In genomic region chr1:132014800-132015199, GRCm38 (mm10) we compare ENCODE assay signal across 17 mouse cellular contexts. TPM values are rescaled to one million over a fixed set of nuclear protein-coding genes. Genes with fewer than 3 reads are reported as not detected.
A peak's percentile ranks its signal among the peaks of the same experiment; 100 is the strongest.
DNase-seq lines count a peak whose midpoint lies in the region; ATAC-seq and TF ChIP-seq lines count a peak whose summit lies in the region.
"Had no signal": no experiment of that assay in that cellular context is flagged by ENCODE, and none has a peak within 500 bp of the region (broad histone marks: within the 10 kb centered on the region; RNA-seq: fewer than 3 reads in every experiment).

No protein-coding gene starts in this region.

- TF ChIP-seq EP300 in heart, adult 2 months (IDR thresholded peaks at IDR 0.05; ENCODE audit: insufficient read depth, low read depth, low read length): no peak
- no peak for TF ChIP-seq EP300 in lung, postnatal 0 days (IDR thresholded peaks at IDR 0.05)

- H3K4me2 ChIP-seq in heart, embryonic 11.5 days: no peak overlapping the region
- no peak overlapping the region for H3K4me2 ChIP-seq in lung, postnatal 0 days (replicated peaks; ENCODE audit: low read depth, low read length)
- H3K4me2 ChIP-seq: heart, embryonic 13.5 days; neural tube, embryonic 13.5 days had no signal

- WGBS in heart, adult 2 months: 97% methylated on average over 1 of the region's 1 CpGs
- 88% methylated on average over 1 of the region's 1 CpGs for WGBS in heart, embryonic 11.5 days (ENCODE audit: insufficient replicate concordance)
- 83% methylated on average over 1 of the region's 1 CpGs for WGBS in lung, postnatal 0 days
- 97% methylated on average over 1 of the region's 1 CpGs for WGBS in lung, adult 2 months
- 100% methylated on average over 1 of the region's 1 CpGs for WGBS in small intestine, adult 2 months

- H3K4me1 ChIP-seq in heart, adult 2 months (ENCODE audit: control insufficient read depth, insufficient read depth, low read length): peaks cover 13% of the 10 kb centered on the region
- peaks cover 1% of the 10 kb centered on the region; the same call in 1 of the 2 replicates for H3K4me1 ChIP-seq in heart, embryonic 11.5 days (ENCODE audit: control insufficient read depth, insufficient read depth, low read length)
- H3K4me1 ChIP-seq in lung, postnatal 0 days (ENCODE audit: insufficient read depth, low read depth, low read length): peaks cover 7% of the 10 kb centered on the region; the same call in 1 of the 2 replicates
- H3K4me1 ChIP-seq in lung, adult 2 months (ENCODE audit: control insufficient read depth, insufficient read depth, low read length): peaks cover 14% of the 10 kb centered on the region
- H3K4me1 ChIP-seq in small intestine, adult 2 months (ENCODE audit: control insufficient read depth, insufficient read depth, insufficient read length, low read length): peaks cover 14% of the 10 kb centered on the region

- H3K79me2 ChIP-seq in heart, adult 2 months (replicated peaks; ENCODE audit: control insufficient read depth, insufficient read depth, low read length): peaks cover 13% of the 10 kb centered on the region

- peaks cover 34% of the 10 kb centered on the region for H3K36me3 ChIP-seq in heart, adult 2 months (ENCODE audit: control insufficient read depth, insufficient read depth, low read length)
- H3K36me3 ChIP-seq in heart, embryonic 11.5 days (ENCODE audit: control insufficient read depth, insufficient read depth, low read length): peaks cover 20% of the 10 kb centered on the region
- H3K36me3 ChIP-seq in lung, postnatal 0 days (ENCODE audit: insufficient read depth, low read length): peaks cover 18% of the 10 kb centered on the region; the same call in 1 of the 2 replicates
- H3K36me3 ChIP-seq in small intestine, adult 2 months (ENCODE audit: control insufficient read depth, insufficient read depth, low read length): peaks cover 44% of the 10 kb centered on the region

- H3K27ac ChIP-seq in heart, adult 2 months: no peak overlapping the region
- no peak overlapping the region for H3K27ac ChIP-seq in heart, embryonic 11.5 days (ENCODE audit: low read depth, low read length)
- no peak overlapping the region for H3K27ac ChIP-seq in lung, postnatal 0 days (ENCODE audit: low read length)
- H3K27ac ChIP-seq in small intestine, adult 2 months (ENCODE audit: insufficient read depth, low read depth, low read length): no peak overlapping the region
- H3K27ac ChIP-seq: embryonic facial prominence, embryonic 10.5 days; heart, embryonic 13.5 days; hindbrain, embryonic 10.5 days; neural tube, embryonic 13.5 days had no signal

- TF ChIP-seq CTCF in heart, adult 2 months (IDR thresholded peaks at IDR 0.05): peak; percentile 52
- TF ChIP-seq CTCF in lung, postnatal 0 days (IDR thresholded peaks at IDR 0.05): peak; percentile 44
- TF ChIP-seq CTCF in lung, adult 2 months (IDR thresholded peaks at IDR 0.05; ENCODE audit: insufficient read depth, low read length): no peak
- TF ChIP-seq CTCF in small intestine, adult 2 months (IDR thresholded peaks at IDR 0.05; ENCODE audit: extremely low read depth, insufficient read length, insufficient replicate concordance, low read depth, low read length): peak; percentile 24; the same call in 1 of the 2 replicates

- H3K27me3 ChIP-seq in heart, adult 2 months (ENCODE audit: control insufficient read depth, insufficient read depth, low read length): no peaks in the 10 kb centered on the region
- no peaks in the 10 kb centered on the region for H3K27me3 ChIP-seq in heart, embryonic 11.5 days (ENCODE audit: control insufficient read depth, insufficient read depth, low read length)
- H3K27me3 ChIP-seq in lung, postnatal 0 days (replicated peaks; ENCODE audit: insufficient read depth, low read length): no peaks in the 10 kb centered on the region
- no peaks in the 10 kb centered on the region for H3K27me3 ChIP-seq in small intestine, adult 2 months (ENCODE audit: control insufficient read depth, insufficient read depth, low read length)
- H3K27me3 ChIP-seq: heart, embryonic 13.5 days; neural tube, embryonic 13.5 days had no signal

- TF ChIP-seq POLR2A in heart, adult 2 months (IDR thresholded peaks at IDR 0.05; ENCODE audit: insufficient read depth, low read depth, low read length): no peak
- TF ChIP-seq POLR2A in lung, adult 2 months (IDR thresholded peaks at IDR 0.05; ENCODE audit: borderline replicate concordance, extremely low read depth, low read depth, low read length): no peak
- TF ChIP-seq POLR2A in small intestine, adult 2 months (IDR thresholded peaks at IDR 0.05; ENCODE audit: low read depth, low read length): no peak

- H3K4me3 ChIP-seq in heart, adult 2 months: no peak overlapping the region
- H3K4me3 ChIP-seq in heart, embryonic 11.5 days (ENCODE audit: low read depth, low read length): no peak overlapping the region
- H3K4me3 ChIP-seq in lung, postnatal 0 days (ENCODE audit: low read depth, low read length): no peak overlapping the region
- H3K4me3 ChIP-seq in lung, adult 2 months (replicated peaks; ENCODE audit: extremely low read depth, low read depth, low read length): no peak overlapping the region
- H3K4me3 ChIP-seq in small intestine, adult 2 months (ENCODE audit: low read depth, low read length): no peak overlapping the region
- H3K4me3 ChIP-seq: embryonic facial prominence, embryonic 10.5 days; heart, embryonic 13.5 days; hindbrain, embryonic 10.5 days; neural tube, embryonic 13.5 days had no signal

- no peak for DNase-seq in heart, adult 2 months
- no peak for DNase-seq in lung, postnatal 0 days (ENCODE audit: low spot score)
- no peak for DNase-seq in lung, adult 2 months
- DNase-seq in R1 (ENCODE audit: low read depth, low spot score): peak; percentile 68
- no peak for DNase-seq in embryo, embryonic 9.5 days (ENCODE audit: extremely low spot score)
- no peak for DNase-seq in spleen, postnatal 4 days (ENCODE audit: low spot score in 2 of 2)
- DNase-seq: cerebellum, adult 9-11 months; lung, postnatal 10 days; midbrain, embryonic 14.5 days; thymus, postnatal 36 days had no signal

- H3K9me3 ChIP-seq in heart, embryonic 11.5 days (replicated peaks; ENCODE audit: control insufficient read depth, low read length): no peaks in the 10 kb centered on the region
- H3K9me3 ChIP-seq in lung, postnatal 0 days (ENCODE audit: low read length): no peaks in the 10 kb centered on the region
- H3K9me3 ChIP-seq: embryonic facial prominence, embryonic 10.5 days; heart, embryonic 13.5 days; hindbrain, embryonic 10.5 days; neural tube, embryonic 13.5 days had no signal

- H3K9ac ChIP-seq in heart, adult 2 months (ENCODE audit: low read depth, low read length): no peak overlapping the region
- H3K9ac ChIP-seq in heart, embryonic 11.5 days (ENCODE audit: low read depth, low read length): no peak overlapping the region
- no peak overlapping the region for H3K9ac ChIP-seq in lung, postnatal 0 days (replicated peaks; ENCODE audit: low read depth)
- H3K9ac ChIP-seq: heart, embryonic 13.5 days; neural tube, embryonic 13.5 days had no signal

- intact Hi-C loops in heart, adult 2 months (cut with DNase I): no loop called here

- no peak for ATAC-seq in heart, embryonic 11.5 days (replicated peaks; ENCODE audit: insufficient number of reproducible peaks, low FRiP score, low TSS enrichment)
- ATAC-seq in lung, postnatal 0 days: no peak
- ATAC-seq: activated CD4-positive, CD25-positive, alpha-beta regulatory T cell, adult 4 months had no signal

RNA-seq across cellular contexts. Expression of gene Elk4, which starts 7.4 kb away (rescaled TPM):
- 10 to 100 TPM; 76.5 to 77.4 TPM for total RNA-seq in heart, adult 2 months (2021)
- 20.8 and 32.7 TPM in 2 replicates for polyA plus RNA-seq in heart, adult 2 months (2012; rRNA removed)
- polyA plus RNA-seq in heart, embryonic 11.5 days (2014; fragmentation: Nextera tagmentation; extraction: Ambion mirVana): 18.0 and 21.0 TPM in 2 replicates
- 26.3 and 28.0 TPM in 2 replicates for polyA plus RNA-seq in lung, postnatal 0 days (2015; fragmentation: Nextera tagmentation; extraction: Ambion mirVana)
- polyA plus RNA-seq in lung, adult 2 months (2012; rRNA removed): 27.0 and 39.9 TPM in 2 replicates
- polyA plus RNA-seq in small intestine, adult 2 months (2012; rRNA removed): 8.0 and 16.6 TPM in 2 replicates

RNA-seq across cellular contexts. Expression of gene Slc45a3, which starts 52.0 kb away (rescaled TPM):
- 1 to 10 TPM; 3.8 to 7.0 TPM for total RNA-seq in heart, adult 2 months (2021)
- 5.5 and 6.4 TPM in 2 replicates for polyA plus RNA-seq in heart, adult 2 months (2012; rRNA removed)
- 0.93 and 1.3 TPM in 2 replicates for polyA plus RNA-seq in heart, embryonic 11.5 days (2014; fragmentation: Nextera tagmentation; extraction: Ambion mirVana)
- 5.7 and 6.9 TPM in 2 replicates for polyA plus RNA-seq in lung, postnatal 0 days (2015; fragmentation: Nextera tagmentation; extraction: Ambion mirVana)
- 14.0 and 14.2 TPM in 2 replicates for polyA plus RNA-seq in lung, adult 2 months (2012; rRNA removed)
- 2.1 and 10.7 TPM in 2 replicates for polyA plus RNA-seq in small intestine, adult 2 months (2012; rRNA removed)
- polyA plus RNA-seq: activated CD4-positive, CD25-positive, alpha-beta regulatory T cell, adult 4 months had no signal

RNA-seq across cellular contexts. Expression of gene Mfsd4a, which starts 53.1 kb away (rescaled TPM):
- 1 to 10 TPM; 1.4 to 1.6 TPM for total RNA-seq in heart, adult 2 months (2021)
- polyA plus RNA-seq in heart, adult 2 months (2012; rRNA removed): 3.0 and 3.6 TPM in 2 replicates
- polyA plus RNA-seq in heart, embryonic 11.5 days (2014; fragmentation: Nextera tagmentation; extraction: Ambion mirVana): 8.1 and 11.1 TPM in 2 replicates
- 7.5 and 8.4 TPM in 2 replicates for polyA plus RNA-seq in lung, postnatal 0 days (2015; fragmentation: Nextera tagmentation; extraction: Ambion mirVana)
- 5.0 and 6.1 TPM in 2 replicates for polyA plus RNA-seq in lung, adult 2 months (2012; rRNA removed)
- 14.0 and 28.0 TPM in 2 replicates for polyA plus RNA-seq in small intestine, adult 2 months (2012; rRNA removed)
